Mouse (Mus musculus): ENCODE measurements around the gene Aup1.

GRCm38 (mm10) chr6:83065995-83066394 lies 11.7 kb downstream of the Aup1 start:
- TF ChIP-seq CTCF (IDR thresholded peaks at IDR 0.05; ENCODE audit: extremely low read depth, insufficient read depth, insufficient read length, insufficient replicate concordance) (no peak), POLR2A (IDR thresholded peaks at IDR 0.05; ENCODE audit: low read depth, low read length) (no peak)
